Mouse (Mus musculus): ENCODE data around the gene Tcl1b4. TPM values are rescaled to one million over a fixed set of nuclear protein-coding genes. Genes with fewer than 3 reads are reported as not detected.

Tcl1b4 gene
- total RNA-seq (2023): not detected

GRCm38 (mm10) chr12:105201657-105202056 is at the start of gene Tcl1b4:
Tcl1b4 (plus strand) TSS chr12:105201957.

GRCm38 (mm10) chr12:105159390-105159789 is 42.4 kb upstream of the Tcl1b4 start, which contains the start of gene Tcl1b1:
Tcl1b1 (plus strand) TSS chr12:105159690.

GRCm38 (mm10) chr12:105176044-105176443 is 25.7 kb upstream of the Tcl1b4 start, which contains the start of gene Tcl1b5:
Tcl1b5 (plus strand) TSS chr12:105176344.

GRCm38 (mm10) chr12:105190743-105191142 is 11.0 kb upstream of the Tcl1b4 start, which contains the start of gene Tcl1b3:
Tcl1b3 (plus strand) TSS chr12:105191043.

GRCm38 (mm10) chr12:105222601-105223319 is 21.0 kb downstream of the Tcl1b4 start, which contains the start of gene Tcl1:
Tcl1 (minus strand) TSS chr12:105222793.

Other genes with a start within 250 kb of the Tcl1b4 start
- gene Syne3, start 192.1 kb upstream of the Tcl1b4 start, total RNA-seq (2023): 8.1 TPM
- 30.7 TPM for gene Glrx5, start 169.3 kb upstream of the Tcl1b4 start, total RNA-seq (2023)
- gene Tcl1b2, start 55.9 kb upstream of the Tcl1b4 start, total RNA-seq (2023): not detected
- gene Tcl1b1, start 42.3 kb upstream of the Tcl1b4 start, total RNA-seq (2023): not detected
- not detected for gene Tcl1b5, start 25.6 kb upstream of the Tcl1b4 start, total RNA-seq (2023)
- not detected for gene Tcl1b3, start 10.9 kb upstream of the Tcl1b4 start, total RNA-seq (2023)
- gene Tcl1, start 20.8 kb downstream of the Tcl1b4 start, total RNA-seq (2023): not detected
- gene Tunar, start 131.9 kb downstream of the Tcl1b4 start, total RNA-seq (2023): not detected